Mouse (Mus musculus) bone marrow, adult 2 months (tissue): ENCODE data around the gene Ngp. TPM values are rescaled to one million over a fixed set of nuclear protein-coding genes. Genes with fewer than 3 reads are reported as not detected.

Experiments used
- H3K27ac ChIP-seq: fragments of 200-500 bp; 2 replicates; pipeline ENCODE4 v1.5.1; 2012; ENCODE audit warnings: low read depth, mild to moderate bottlenecking, control low read depth, inconsistent platforms, low read length; ENCODE audit not compliant: control insufficient read depth, poor library complexity, insufficient read depth
- H3K4me1 ChIP-seq: fragments of 200-500 bp; 2 replicates; pipeline ENCODE4 v1.6.1; 2011; ENCODE audit warnings: low read length; ENCODE audit not compliant: control insufficient read depth, insufficient read depth
- H3K4me3 ChIP-seq: fragments of 200-500 bp; replicated peaks from 2 replicates; pipeline ENCODE3; 2011; ENCODE audit warnings: mild to moderate bottlenecking, low read depth, low read length, control low read depth; ENCODE audit not compliant: control insufficient read depth
- CTCF ChIP-seq: fragments of 200-500 bp; IDR thresholded peaks from 2 replicates; pipeline ENCODE4 v1.5.1; 2011; ENCODE audit warnings: low read length, control low read depth; ENCODE audit not compliant: control insufficient read depth, insufficient read depth
- POLR2A ChIP-seq: fragments of 200-500 bp; IDR thresholded peaks from 2 replicates; pipeline ENCODE4 v1.6.1; 2011; ENCODE audit warnings: low read depth, mild to moderate bottlenecking, control low read depth, low read length, borderline replicate concordance; ENCODE audit not compliant: control insufficient read depth
- WGBS: fragments of 180-500 bp; shearing (Covaris S2); methylation state at CpG from one replicate; pipeline ENCODE4 v1.1.7; 2018; 5-methylcytosine and 5-hydroxymethylcytosine counted together
- polyA plus RNA-seq: library from polyadenylated mRNA; stranded (reverse); fragments of >200 nt; gene quantifications from 2 replicates; pipeline ENCODE4 v1.2.4, GENCODE M21; 2011; ENCODE audit warnings: low replicate concordance; ENCODE audit not compliant: missing spikeins, insufficient read depth, insufficient read length

Ngp gene
- polyA plus RNA-seq, 1 experiment: 3,924 TPM

DNA sequence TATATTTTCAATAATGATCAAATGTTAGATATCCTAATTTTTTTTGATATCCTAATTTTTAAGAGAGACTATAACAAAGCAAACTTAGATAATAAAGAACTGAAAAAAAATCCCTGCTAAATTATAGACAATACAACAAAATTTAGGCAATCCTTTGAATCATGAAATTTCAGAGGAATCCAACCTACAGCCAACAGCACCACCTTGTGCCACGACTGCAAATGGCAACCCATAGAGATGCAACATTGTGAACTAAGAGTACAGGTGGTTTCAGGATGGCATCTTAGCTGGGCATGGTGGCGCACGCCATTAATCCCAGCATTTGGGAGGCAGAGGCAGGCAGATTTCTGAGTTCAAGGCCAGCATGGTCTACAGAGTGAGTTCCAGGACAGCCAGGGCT lies 46.6 kb downstream of the Ngp start:
- TF ChIP-seq POLR2A: no peak
- peak; percentile 64 for TF ChIP-seq CTCF
- 82% methylated on average over 3 of the region's 3 CpGs for WGBS
- H3K27ac ChIP-seq: no peak overlapping the region
- no peak overlapping the region for H3K4me3 ChIP-seq
- no peaks in the 10 kb centered on the region; the same call in 1 of the 2 replicates for H3K4me1 ChIP-seq

Other genes with a start within 250 kb of the Ngp start
- 0.41 and 2.5 TPM in 2 replicates for gene Cspg5, start 176.0 kb upstream of the Ngp start, polyA plus RNA-seq
- gene Elp6, start 114.6 kb upstream of the Ngp start, polyA plus RNA-seq: 5.0 and 6.6 TPM in 2 replicates
- gene Scap, start 86.5 kb upstream of the Ngp start, polyA plus RNA-seq: 8.3 and 10.7 TPM in 2 replicates
- gene Ptpn23, start 11.5 kb upstream of the Ngp start, polyA plus RNA-seq: 7.6 and 20.4 TPM in 2 replicates
- gene Klhl18, start 56.9 kb downstream of the Ngp start, polyA plus RNA-seq: 6.2 and 18.4 TPM in 2 replicates
- not detected in 2 replicates for gene Kif9, start 57.2 kb downstream of the Ngp start, polyA plus RNA-seq
- 39.4 and 65.9 TPM in 2 replicates for gene Setd2, start 112.8 kb downstream of the Ngp start, polyA plus RNA-seq
- gene Nradd, start 204.7 kb downstream of the Ngp start, polyA plus RNA-seq: 13.3 and 23.7 TPM in 2 replicates
- 46.2 and 119 TPM in 2 replicates for gene Nbeal2, start 234.4 kb downstream of the Ngp start, polyA plus RNA-seq
- gene Ccdc12, start 236.8 kb downstream of the Ngp start, polyA plus RNA-seq: 90.8 and 168 TPM in 2 replicates